Mouse (Mus musculus) spleen, adult 2 months (tissue): ENCODE measurements around the gene Paxx. TPM values are rescaled to one million over a fixed set of nuclear protein-coding genes. Genes with fewer than 3 reads are reported as not detected.

Experiments used
- DNase-seq, 2 experiments: peaks; one replicate each; pipeline versions ENCODE4 v3.0.0 to v3.0.0-alpha.2; 2012 to 2021; ENCODE audit warnings: low spot score in 2 of 2, low read depth in 1 of 2
- H3K27ac ChIP-seq: fragments of 200-500 bp; 2 replicates; pipeline ENCODE4 v1.5.1; 2012; ENCODE audit warnings: low read length, inconsistent platforms; ENCODE audit not compliant: insufficient read depth
- H3K27me3 ChIP-seq: fragments of 200-500 bp; 2 replicates; pipeline ENCODE4 v1.6.1; 2012; ENCODE audit warnings: mild to moderate bottlenecking, moderate library complexity, low read length, inconsistent platforms; ENCODE audit not compliant: control insufficient read depth, insufficient read depth
- H3K36me3 ChIP-seq: fragments of 200-500 bp; 2 replicates; pipeline ENCODE4 v1.6.1; 2012; ENCODE audit warnings: mild to moderate bottlenecking, low read length, inconsistent platforms; ENCODE audit not compliant: control insufficient read depth, insufficient read depth
- H3K4me1 ChIP-seq: fragments of 200-500 bp; 2 replicates; pipeline ENCODE4 v1.6.1; 2011; ENCODE audit warnings: inconsistent platforms; ENCODE audit not compliant: control insufficient read depth, insufficient read depth, insufficient read length
- H3K4me3 ChIP-seq: fragments of 200-500 bp; 2 replicates; pipeline ENCODE4 v1.5.1; 2011; ENCODE audit warnings: mild to moderate bottlenecking, inconsistent platforms; ENCODE audit not compliant: insufficient read depth, insufficient read length; ENCODE audit errors: extremely low read depth
- CTCF ChIP-seq: fragments of 200-500 bp; IDR thresholded peaks from 2 replicates; pipeline ENCODE4 v1.5.1; 2011; ENCODE audit warnings: mild to moderate bottlenecking, inconsistent platforms; ENCODE audit not compliant: insufficient read depth, insufficient read length, insufficient replicate concordance; ENCODE audit errors: extremely low read depth
- POLR2A ChIP-seq: fragments of 200-500 bp; IDR thresholded peaks from 2 replicates; pipeline ENCODE4 v1.6.1; 2011; ENCODE audit warnings: low read depth, low read length, inconsistent platforms
- WGBS: fragments of 180-500 bp; shearing (Covaris S2); methylation state at CpG from one replicate; pipeline ENCODE4 v1.1.7; 2018; 5-methylcytosine and 5-hydroxymethylcytosine counted together
- polyA plus RNA-seq: library from polyadenylated mRNA; depleted of rRNA; stranded (reverse); fragments of >200 nt; gene quantifications from 2 replicates; pipeline ENCODE4 v1.2.3, GENCODE M21; 2012; rRNA removed

The Paxx gene
- 68.7 and 86.4 TPM in 2 replicates for polyA plus RNA-seq

DNA sequence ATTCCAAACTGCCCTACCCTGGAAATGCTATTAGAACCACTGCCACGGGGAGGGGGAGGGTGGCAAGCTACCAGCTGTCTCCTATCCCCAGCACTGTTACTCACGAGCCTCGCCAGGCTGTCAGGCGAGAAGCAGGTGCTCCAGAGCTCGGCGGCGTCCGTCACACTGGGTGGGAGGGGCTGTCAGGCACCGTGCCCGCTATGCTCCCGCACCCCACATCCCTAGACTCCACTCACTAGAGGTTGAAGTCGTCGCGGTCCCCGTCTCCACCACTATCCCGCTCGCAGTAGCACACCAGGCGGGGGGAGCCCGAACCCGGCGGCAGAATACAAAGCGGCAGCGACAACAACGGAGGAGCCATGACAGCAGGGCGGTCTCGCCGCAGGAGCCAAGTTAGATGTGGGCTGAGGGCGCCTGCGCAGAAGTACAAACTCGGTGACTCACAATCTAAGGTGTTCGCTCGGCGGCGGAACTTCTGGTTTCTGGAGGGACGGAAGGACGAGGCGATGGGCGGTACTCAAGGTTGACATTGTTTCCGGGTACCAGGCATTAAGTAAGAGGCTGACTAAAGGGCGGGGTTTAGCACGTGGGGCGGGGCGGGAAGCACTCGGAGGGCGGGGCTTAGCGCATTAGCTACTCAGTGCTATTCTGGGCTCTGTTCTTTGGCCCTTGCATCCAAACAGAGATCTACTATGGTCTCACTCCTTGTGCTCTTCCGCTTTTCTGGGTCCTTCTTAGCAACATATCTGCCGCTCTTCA, at the start of gene Paxx:
Gene Paxx (minus strand): TSS at position 544 of the 759 bp plus-strand sequence.
- peak; percentile 95 to 99 for DNase-seq
- H3K27ac ChIP-seq, result peak within 1 kb of the TSS; percentile 95
- peaks cover 25% of the 10 kb centered on the region; the same call in 1 of the 2 replicates for H3K4me1 ChIP-seq
- WGBS, result under 1% methylated on average over 48 of the region's 48 CpGs
- peaks cover 6% of the 10 kb centered on the region for H3K36me3 ChIP-seq
- TF ChIP-seq CTCF (no peak), POLR2A (peak; percentile 48)
- H3K4me3 ChIP-seq, result peak within 1 kb of the TSS; percentile 87
- H3K27me3 ChIP-seq, result no peaks in the 10 kb centered on the region

DNA sequence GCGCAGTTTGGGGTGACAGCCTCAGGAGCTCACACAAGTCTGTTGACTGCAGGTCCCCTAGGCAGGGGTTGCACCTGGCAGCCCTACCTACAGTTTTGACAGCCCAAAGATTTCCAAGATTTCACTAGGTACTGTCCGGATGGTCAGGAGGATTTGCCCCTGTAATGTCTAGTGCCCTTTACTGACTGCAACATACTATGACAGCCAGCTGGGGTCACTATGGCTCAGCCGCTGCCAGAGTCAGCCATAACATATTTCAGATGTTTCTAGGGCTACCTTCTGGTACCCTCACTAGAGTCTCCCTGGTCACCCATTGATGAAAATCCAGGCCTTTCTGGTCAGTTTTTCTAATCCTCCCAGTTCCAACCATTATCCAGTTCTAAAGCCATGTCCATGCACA, 49.0 kb upstream of the Paxx start:
- no peak overlapping the region for H3K27ac ChIP-seq
- 71% methylated on average over 3 of the region's 3 CpGs for WGBS
- H3K4me3 ChIP-seq, result no peak overlapping the region
- TF ChIP-seq POLR2A, result no peak
- peak; percentile 36; the same call in 1 of the 2 replicates for TF ChIP-seq CTCF
- no peaks in the 10 kb centered on the region for H3K4me1 ChIP-seq
- H3K27me3 ChIP-seq, result no peaks in the 10 kb centered on the region
- peaks cover 3% of the 10 kb centered on the region for H3K36me3 ChIP-seq
- DNase-seq, result no peak

DNA sequence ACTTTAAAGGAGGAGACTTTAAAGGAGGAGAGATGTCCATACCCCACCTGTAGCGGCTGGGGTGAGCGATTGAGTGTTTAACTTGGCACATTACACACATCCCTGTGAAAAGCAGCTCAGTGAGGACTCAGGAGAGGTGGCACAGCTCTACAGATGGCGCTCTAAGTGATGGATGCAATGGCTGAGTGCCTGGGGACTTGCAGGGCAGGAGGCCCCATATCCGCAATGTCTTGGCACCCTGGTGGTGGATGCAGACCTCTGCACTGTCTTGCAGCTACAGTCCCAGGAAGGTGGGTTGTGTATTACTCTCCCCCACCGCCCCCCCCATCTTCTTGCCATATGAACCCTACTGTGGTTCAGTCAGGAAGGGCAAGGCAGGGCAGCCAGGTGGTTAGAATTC, 46.1 kb upstream of the Paxx start:
- Histone ChIP-seq H3K27me3 (no peaks in the 10 kb centered on the region), H3K4me3 (no peak overlapping the region), H3K36me3 (peaks cover 15% of the 10 kb centered on the region), H3K27ac (no peak overlapping the region), H3K4me1 (peaks cover 2% of the 10 kb centered on the region; the same call in 1 of the 2 replicates)
- peak in 1 of 2 experiments; percentile 9 for DNase-seq
- TF ChIP-seq CTCF (peak; percentile 17; the same call in 1 of the 2 replicates), POLR2A (no peak)
- WGBS, result 62% methylated on average over 5 of the region's 5 CpGs

DNA sequence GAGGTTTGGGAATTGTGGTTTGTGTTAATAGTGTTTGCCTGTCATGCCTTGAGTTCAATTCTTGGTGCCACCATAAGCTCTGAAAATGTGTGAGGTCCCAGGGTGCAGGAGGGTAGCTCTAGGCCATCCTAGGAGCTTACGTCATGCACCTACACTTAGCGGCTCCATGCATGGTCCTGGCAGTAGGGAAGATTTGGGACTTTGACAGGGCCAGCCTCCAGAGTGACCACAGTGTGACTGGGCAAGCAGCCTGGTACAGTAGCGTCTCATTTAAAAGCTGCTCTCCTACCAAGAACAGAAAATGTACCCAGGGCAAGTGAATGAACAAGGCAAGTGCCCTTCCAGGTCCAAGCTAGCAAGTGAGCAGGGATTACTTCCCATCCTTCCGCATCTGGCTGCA, 45.0 kb upstream of the Paxx start:
- WGBS, result 95% methylated on average over 4 of the region's 4 CpGs
- H3K27me3 ChIP-seq, result no peaks in the 10 kb centered on the region
- TF ChIP-seq POLR2A, result no peak
- no peak for TF ChIP-seq CTCF
- peaks cover 15% of the 10 kb centered on the region for H3K36me3 ChIP-seq
- peaks cover 9% of the 10 kb centered on the region; the same call in 1 of the 2 replicates for H3K4me1 ChIP-seq
- no peak overlapping the region for H3K4me3 ChIP-seq
- no peak for DNase-seq
- H3K27ac ChIP-seq, result no peak overlapping the region

DNA sequence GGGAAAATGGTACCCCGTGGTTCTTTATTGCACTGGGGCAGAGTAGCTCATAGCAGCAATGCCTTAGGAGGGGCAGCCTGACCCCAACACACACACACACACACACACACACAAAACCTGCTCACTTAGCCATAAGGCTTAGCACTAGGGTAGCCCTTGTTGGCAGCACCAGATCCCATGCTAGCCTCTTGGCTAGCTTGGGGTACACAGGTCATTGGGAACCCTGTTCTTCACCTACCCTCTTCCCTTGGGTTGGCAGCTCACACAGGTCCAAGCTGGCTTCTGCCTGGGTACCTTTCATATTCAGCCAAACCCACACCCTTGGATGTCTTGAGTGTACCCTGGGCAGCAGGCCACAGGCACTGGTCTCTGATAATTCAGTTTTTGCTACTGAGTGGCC, 44.1 kb upstream of the Paxx start:
- peaks cover 11% of the 10 kb centered on the region; the same call in 1 of the 2 replicates for H3K4me1 ChIP-seq
- WGBS, result 78% methylated on average over 1 of the region's 1 CpGs
- TF ChIP-seq POLR2A, result no peak
- no peak for TF ChIP-seq CTCF

DNA sequence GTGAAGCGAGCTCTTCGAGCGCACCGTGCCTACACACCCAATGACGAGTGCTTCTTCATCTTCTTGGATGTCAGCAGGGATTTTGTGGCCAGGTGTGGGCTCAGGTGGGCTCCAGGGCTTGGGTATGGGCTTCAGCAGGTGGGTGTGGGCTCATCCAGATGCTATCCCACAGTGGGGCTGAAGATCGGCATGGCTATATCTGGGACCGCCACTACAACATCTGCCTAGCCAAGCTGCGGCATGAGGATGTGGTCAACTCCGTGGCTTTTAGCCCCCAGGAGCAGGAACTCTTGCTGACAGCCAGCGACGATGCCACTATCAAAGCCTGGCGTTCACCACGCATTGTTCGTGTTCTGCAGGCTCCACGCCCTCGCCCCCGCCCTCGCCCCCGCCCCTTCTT, 43.6 kb upstream of the Paxx start:
- Histone ChIP-seq H3K4me3 (no peak overlapping the region), H3K36me3 (peaks cover 15% of the 10 kb centered on the region), H3K27ac (no peak overlapping the region), H3K4me1 (peaks cover 12% of the 10 kb centered on the region; the same call in 1 of the 2 replicates), H3K27me3 (no peaks in the 10 kb centered on the region)
- TF ChIP-seq POLR2A, result no peak
- TF ChIP-seq CTCF, result no peak
- WGBS, result 69% methylated on average over 19 of the region's 19 CpGs
- no peak for DNase-seq

More for the DNA sequence above, 44.1 kb upstream of the Paxx start:
- no peak overlapping the region for H3K27ac ChIP-seq
- peaks cover 15% of the 10 kb centered on the region for H3K36me3 ChIP-seq
- H3K4me3 ChIP-seq, result no peak overlapping the region
- H3K27me3 ChIP-seq, result no peaks in the 10 kb centered on the region
- DNase-seq, result no peak

DNA sequence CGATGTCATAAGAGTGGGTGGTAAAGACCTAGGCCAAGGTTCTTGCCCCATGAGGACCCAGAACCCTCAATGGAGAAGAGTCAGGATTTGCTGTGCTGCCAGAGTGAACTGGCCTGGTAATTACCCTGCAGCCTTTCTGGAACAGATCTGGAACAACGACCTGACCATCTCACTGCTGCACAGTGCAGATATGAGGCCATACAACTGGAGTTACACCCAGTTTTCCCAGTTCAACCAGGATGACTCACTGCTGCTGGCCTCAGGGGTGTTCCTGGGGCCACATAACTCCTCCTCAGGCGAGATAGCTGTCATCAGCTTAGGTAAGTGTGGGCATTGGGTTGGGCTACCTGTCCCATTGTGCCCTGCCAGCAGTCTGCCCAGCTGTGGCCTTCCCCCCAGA, 41.8 kb upstream of the Paxx start:
- no peak overlapping the region for H3K4me3 ChIP-seq
- WGBS, result 84% methylated on average over 3 of the region's 3 CpGs
- no peak for DNase-seq

More for the DNA sequence above, 41.8 kb upstream of the Paxx start:
- H3K27ac ChIP-seq, result no peak overlapping the region
- H3K36me3 ChIP-seq, result peaks cover 15% of the 10 kb centered on the region
- peaks cover 12% of the 10 kb centered on the region; the same call in 1 of the 2 replicates for H3K4me1 ChIP-seq
- no peaks in the 10 kb centered on the region for H3K27me3 ChIP-seq
- TF ChIP-seq POLR2A, result no peak
- TF ChIP-seq CTCF, result no peak
